Mouse (Mus musculus) small intestine, adult 2 months (tissue): ENCODE data around the gene Trpm3. TPM values are rescaled to one million over a fixed set of nuclear protein-coding genes. Genes with fewer than 3 reads are reported as not detected.

Experiments used
- H3K27ac ChIP-seq: fragments of 200-500 bp; 2 replicates; pipeline ENCODE4 v1.5.1; 2012; ENCODE audit warnings: low read depth, low read length, control low read depth, inconsistent platforms; ENCODE audit not compliant: insufficient read depth
- H3K27me3 ChIP-seq: fragments of 200-500 bp; 2 replicates; pipeline ENCODE4 v1.6.1; 2012; ENCODE audit warnings: mild to moderate bottlenecking, moderate library complexity, low read length, inconsistent platforms; ENCODE audit not compliant: control insufficient read depth, insufficient read depth
- H3K36me3 ChIP-seq: fragments of 200-500 bp; 2 replicates; pipeline ENCODE4 v1.6.1; 2012; ENCODE audit warnings: mild to moderate bottlenecking, low read length, control low read depth, inconsistent platforms; ENCODE audit not compliant: control insufficient read depth, insufficient read depth
- H3K4me1 ChIP-seq: fragments of 200-500 bp; 2 replicates; pipeline ENCODE4 v1.6.1; 2012; ENCODE audit warnings: low read length, inconsistent platforms, mixed read lengths; ENCODE audit not compliant: control insufficient read depth, insufficient read depth, insufficient read length
- H3K4me3 ChIP-seq: fragments of 200-500 bp; 2 replicates; pipeline ENCODE4 v1.5.1; 2012; ENCODE audit warnings: low read depth, mild to moderate bottlenecking, control low read depth, inconsistent platforms, low read length, moderate library complexity
- CTCF ChIP-seq: fragments of 200-500 bp; IDR thresholded peaks from 2 replicates; pipeline ENCODE4 v1.5.1; 2012; ENCODE audit warnings: low read depth, mild to moderate bottlenecking, control low read depth, inconsistent platforms, low read length, moderate library complexity, mixed read lengths; ENCODE audit not compliant: insufficient replicate concordance, insufficient read length; ENCODE audit errors: extremely low read depth
- POLR2A ChIP-seq: fragments of 200-500 bp; IDR thresholded peaks from 2 replicates; pipeline ENCODE4 v1.6.1; 2012; ENCODE audit warnings: low read depth, mild to moderate bottlenecking, control low read depth, inconsistent platforms, low read length, moderate library complexity
- WGBS: fragments of 180-500 bp; shearing (Covaris S2); methylation state at CpG from one replicate; pipeline ENCODE4 v1.1.7; 2018; 5-methylcytosine and 5-hydroxymethylcytosine counted together
- polyA plus RNA-seq: library from polyadenylated mRNA; depleted of rRNA; stranded (reverse); fragments of >200 nt; gene quantifications from 2 replicates; pipeline ENCODE4 v1.2.3, GENCODE M21; 2012

Trpm3 gene
- polyA plus RNA-seq, 1 experiment, result 0.09 TPM

DNA sequence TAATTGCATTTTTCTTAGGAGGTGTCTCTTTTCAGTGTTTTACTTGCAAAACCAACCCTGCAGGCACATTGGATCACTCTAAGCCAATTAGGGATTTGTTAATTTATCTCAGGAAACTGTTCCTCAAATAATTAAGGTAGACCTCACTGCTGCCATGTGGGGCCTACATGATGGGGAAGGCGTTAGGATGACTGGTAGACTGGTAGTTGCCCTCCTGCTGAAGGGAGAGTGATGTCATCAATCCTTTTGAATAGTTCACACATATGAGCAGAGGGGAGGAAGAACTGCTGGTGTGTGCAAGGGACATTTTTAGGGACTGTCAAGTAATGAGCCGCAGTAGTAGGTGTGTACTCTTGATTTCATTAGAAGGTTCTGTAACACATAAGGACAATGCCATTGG lies 472.8 kb downstream of the Trpm3 start:
- no peaks in the 10 kb centered on the region for H3K4me1 ChIP-seq
- H3K36me3 ChIP-seq, result no peaks in the 10 kb centered on the region
- TF ChIP-seq CTCF (no peak), POLR2A (no peak)
- H3K27ac ChIP-seq, result no peak overlapping the region
- 83% methylated on average over 2 of the region's 2 CpGs for WGBS
- no peaks in the 10 kb centered on the region for H3K27me3 ChIP-seq
- H3K4me3 ChIP-seq, result no peak overlapping the region

DNA sequence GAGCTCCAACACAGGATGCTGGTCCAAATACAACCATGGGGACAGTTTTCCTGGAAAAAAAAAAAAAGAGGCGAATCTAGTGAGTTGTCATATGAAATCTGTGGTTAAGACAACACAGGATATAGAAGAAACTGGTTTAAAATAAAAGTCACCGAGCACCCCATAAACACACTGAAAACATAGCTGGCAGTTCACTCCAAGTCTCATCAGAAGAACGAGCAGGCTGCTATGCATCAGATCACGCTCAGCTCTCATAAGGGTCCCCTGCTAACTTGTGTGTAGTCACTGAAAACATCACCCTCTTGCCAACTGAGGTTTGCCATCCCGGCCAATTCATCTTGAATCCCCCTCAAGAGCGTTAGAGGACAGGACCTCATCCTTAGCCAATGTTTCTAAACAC lies 476.5 kb downstream of the Trpm3 start:
- no peak for TF ChIP-seq CTCF
- TF ChIP-seq POLR2A, result no peak
- Histone ChIP-seq H3K4me3 (no peak overlapping the region), H3K4me1 (no peaks in the 10 kb centered on the region), H3K36me3 (no peaks in the 10 kb centered on the region), H3K27ac (no peak overlapping the region), H3K27me3 (no peaks in the 10 kb centered on the region)
- 87% methylated on average over 6 of the region's 6 CpGs for WGBS

DNA sequence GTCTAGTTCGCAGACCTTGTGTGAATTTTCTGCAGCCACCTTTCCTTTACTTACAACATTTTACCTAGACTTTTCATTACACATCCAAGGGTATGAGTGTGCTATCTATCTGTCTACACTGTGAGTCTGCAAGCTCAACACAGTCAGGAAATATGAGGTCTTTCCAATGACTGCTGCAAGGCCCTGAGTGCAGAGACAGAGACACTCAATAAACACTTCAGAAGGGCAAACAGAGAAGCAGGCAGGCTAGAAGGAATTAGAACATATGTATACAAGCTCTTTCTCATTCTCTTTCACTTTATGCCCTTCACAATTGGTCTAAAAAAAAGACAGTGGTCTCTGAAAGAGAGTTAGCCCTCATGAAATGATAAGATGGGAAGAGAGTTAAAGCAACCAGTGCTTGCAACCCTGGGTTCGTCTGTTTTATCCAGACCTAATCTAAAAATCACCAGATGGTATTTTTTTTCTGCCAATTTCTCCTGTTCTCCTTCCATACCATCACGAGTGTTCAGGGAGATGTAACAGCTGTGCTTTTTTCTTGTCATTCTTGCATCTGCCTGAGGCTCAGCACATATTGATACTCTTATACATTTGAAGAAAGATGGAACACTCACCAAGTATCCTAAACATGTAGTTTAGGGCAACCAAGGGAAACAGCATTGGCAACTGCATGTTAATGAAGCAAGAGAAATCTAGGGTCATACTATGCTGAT lies 486.1 kb downstream of the Trpm3 start:
- TF ChIP-seq CTCF (no peak), POLR2A (no peak)
- no peaks in the 10 kb centered on the region for H3K4me1 ChIP-seq
- no peak overlapping the region for H3K4me3 ChIP-seq
- 59% methylated on average over 3 of the region's 3 CpGs for WGBS
- no peak overlapping the region for H3K27ac ChIP-seq
- H3K36me3 ChIP-seq, result no peaks in the 10 kb centered on the region
- no peaks in the 10 kb centered on the region; the same call in 1 of the 2 replicates for H3K27me3 ChIP-seq

DNA sequence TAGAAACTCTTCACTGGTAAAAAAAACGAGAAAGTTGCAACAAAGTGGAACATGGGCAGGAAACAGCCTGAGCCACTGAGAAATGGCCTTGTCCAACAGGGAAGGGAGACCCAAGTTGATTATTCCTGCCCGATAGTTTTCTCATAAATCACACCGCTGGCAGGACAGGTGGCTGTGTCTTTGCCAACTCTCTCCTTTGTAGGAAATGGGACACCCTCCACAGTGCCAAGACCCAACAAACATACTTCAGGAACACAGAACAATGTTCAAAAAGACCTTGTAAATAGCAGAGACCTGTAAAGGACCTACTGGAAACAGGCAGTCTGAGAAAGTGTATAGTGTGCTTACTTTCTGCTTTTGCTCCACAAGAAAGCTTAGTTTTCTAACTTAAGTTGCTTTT lies 490.0 kb downstream of the Trpm3 start:
- TF ChIP-seq CTCF (no peak), POLR2A (no peak)
- WGBS, result 82% methylated on average over 3 of the region's 3 CpGs
- no peak overlapping the region for H3K27ac ChIP-seq
- no peaks in the 10 kb centered on the region for H3K36me3 ChIP-seq
- H3K4me3 ChIP-seq, result no peak overlapping the region
- no peaks in the 10 kb centered on the region; the same call in 1 of the 2 replicates for H3K27me3 ChIP-seq
- H3K4me1 ChIP-seq, result no peaks in the 10 kb centered on the region

DNA sequence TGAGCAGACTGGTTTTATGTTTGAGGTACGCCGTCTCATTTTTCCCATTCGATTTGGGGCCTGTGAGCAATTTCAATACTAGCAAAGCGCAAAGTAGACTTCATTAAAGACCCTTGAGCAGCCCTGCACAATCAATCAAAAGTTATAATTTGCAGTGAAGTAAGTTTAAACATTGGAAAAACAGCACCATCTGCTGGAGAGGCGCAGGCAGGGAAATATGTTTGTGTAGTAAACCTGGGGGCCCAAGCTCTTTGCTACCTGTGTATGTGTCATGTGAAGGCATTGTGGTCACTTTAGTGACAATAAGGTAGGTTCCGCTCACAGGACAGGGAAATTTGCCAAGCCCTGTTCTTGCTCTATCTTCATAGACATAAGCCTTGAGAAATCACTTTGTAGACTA lies 492.5 kb downstream of the Trpm3 start:
- no peak overlapping the region for H3K4me3 ChIP-seq
- H3K27me3 ChIP-seq, result no peaks in the 10 kb centered on the region; the same call in 1 of the 2 replicates
- no peak overlapping the region for H3K27ac ChIP-seq
- 77% methylated on average over 6 of the region's 6 CpGs for WGBS
- TF ChIP-seq CTCF, result no peak
- TF ChIP-seq POLR2A, result no peak
- H3K36me3 ChIP-seq, result no peaks in the 10 kb centered on the region
- no peaks in the 10 kb centered on the region for H3K4me1 ChIP-seq

DNA sequence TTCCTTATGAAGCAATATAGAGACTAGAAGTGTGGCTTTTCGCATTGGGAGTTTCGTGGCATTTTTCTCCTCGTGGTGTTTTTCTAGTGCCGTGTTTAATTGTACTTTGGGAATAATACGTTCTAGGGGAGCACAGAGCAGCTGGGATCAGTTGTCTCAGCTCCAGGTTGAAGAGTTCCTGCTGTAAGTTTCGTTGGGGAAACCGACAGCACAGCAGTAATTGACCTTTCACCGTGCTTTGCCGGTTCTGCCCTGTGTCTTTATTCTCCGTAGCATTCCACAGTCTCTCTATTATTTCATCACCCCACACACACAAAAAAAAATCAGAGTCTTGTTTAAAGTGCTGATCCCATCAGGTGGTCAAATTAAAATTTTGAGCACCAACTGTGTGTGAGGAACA lies 496.8 kb downstream of the Trpm3 start:
- H3K27me3 ChIP-seq, result no peaks in the 10 kb centered on the region
- no peaks in the 10 kb centered on the region for H3K36me3 ChIP-seq
- no peak for TF ChIP-seq POLR2A
- no peak for TF ChIP-seq CTCF
- no peak overlapping the region for H3K4me3 ChIP-seq
- 72% methylated on average over 10 of the region's 10 CpGs for whole genome bisulfite sequencing
- no peak overlapping the region for H3K27ac ChIP-seq
- no peaks in the 10 kb centered on the region for H3K4me1 ChIP-seq

DNA sequence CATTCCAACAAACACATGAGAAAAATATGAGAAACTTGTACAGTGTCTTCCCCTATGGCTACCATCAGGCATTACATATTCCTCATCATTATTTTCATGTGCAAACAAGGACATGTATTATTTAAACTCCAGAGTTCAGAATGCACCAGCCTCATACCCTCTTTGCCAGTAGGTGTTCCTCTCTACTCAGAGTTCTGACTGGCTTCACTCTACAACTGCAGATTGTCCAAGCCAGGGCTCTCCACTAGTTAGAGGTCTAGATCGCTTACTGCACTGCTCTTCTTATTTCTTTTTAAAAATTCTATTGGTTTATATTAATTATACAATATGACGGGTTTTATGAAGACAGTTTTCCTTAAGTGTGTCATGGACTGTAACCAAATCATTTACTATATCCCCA lies 498.9 kb downstream of the Trpm3 start:
- WGBS, result 80% methylated on average over 2 of the region's 2 CpGs
- Histone ChIP-seq H3K36me3 (no peaks in the 10 kb centered on the region), H3K27ac (no peak overlapping the region), H3K4me1 (no peaks in the 10 kb centered on the region), H3K27me3 (no peaks in the 10 kb centered on the region), H3K4me3 (no peak overlapping the region)
- no peak for TF ChIP-seq POLR2A
- TF ChIP-seq CTCF, result no peak
